Mouse (Mus musculus) liver, adult 2 months (tissue): ENCODE measurements around the gene Hist1h2bm.
"Not testable (repeated sequence)": the region's sequence is repeated elsewhere in the genome, so short reads cannot be mapped to it uniquely, and the experiment has no call there.

Source experiments
- CTCF ChIP-seq: fragments of 200-500 bp; IDR thresholded peaks from 2 replicates; pipeline ENCODE4 v1.5.1; 2011; ENCODE audit warnings: low read depth, low read length, control low read depth
- POLR2A ChIP-seq: fragments of 200-500 bp; IDR thresholded peaks from 2 replicates; pipeline ENCODE4 v1.6.1; 2011; ENCODE audit warnings: low read length, control low read depth; ENCODE audit not compliant: insufficient read depth; ENCODE audit errors: extremely low read depth

GRCm38 (mm10) chr13:21721107-21721756 lies 612 bp upstream of the Hist1h2bm start:
- TF ChIP-seq POLR2A, CTCF: not testable (repeated sequence)
